In genomic region chr4:53843553-53843952, GRCm38 (mm10) we compare ENCODE assay signal across 13 mouse cellular contexts. TPM values are rescaled to one million over a fixed set of nuclear protein-coding genes. Genes with fewer than 3 reads are reported as not detected.
A peak's percentile ranks its signal among the peaks of the same experiment; 100 is the strongest.
DNase-seq lines count a peak whose midpoint lies in the region; ATAC-seq and TF ChIP-seq lines count a peak whose summit lies in the region.
"Had no signal": no experiment of that assay in that cellular context is flagged by ENCODE, and none has a peak within 500 bp of the region (broad histone marks: within the 10 kb centered on the region; RNA-seq: fewer than 3 reads in every experiment).

No protein-coding gene starts in this region.

- peak; percentile 27 for TF ChIP-seq CTCF in heart, postnatal 0 days (IDR thresholded peaks at IDR 0.05; ENCODE audit: low read depth)

- peak; percentile 13 for DNase-seq in heart, postnatal 0 days (ENCODE audit: low spot score)
- DNase-seq in lung, postnatal 10 days = peak; percentile 8
- DNase-seq in lung, postnatal 25 days (ENCODE audit: low spot score) = no peak
- peak; percentile 38 to 56 for DNase-seq in frontal cortex, postnatal 36 days (ENCODE audit: low spot score in 2 of 2)
- DNase-seq in right cerebral cortex, postnatal 25 days = peak; percentile 28
- DNase-seq: cerebellum, adult 11-12 months; kidney, postnatal 4 days; liver, postnatal 0 days had no signal

- H3K9ac ChIP-seq in heart, postnatal 0 days (replicated peaks; ENCODE audit: low read depth, low read length) = no peak overlapping the region
- H3K9ac ChIP-seq in heart, embryonic 12.5 days = no peak overlapping the region
- H3K9ac ChIP-seq: heart, embryonic 13.5 days; liver, postnatal 0 days had no signal

- H3K36me3 ChIP-seq in heart, postnatal 0 days (replicated peaks; ENCODE audit: control insufficient read depth, insufficient read depth, low read length) = no peaks in the 10 kb centered on the region
- H3K36me3 ChIP-seq in heart, embryonic 12.5 days = no peaks in the 10 kb centered on the region
- H3K36me3 ChIP-seq: heart, embryonic 13.5 days had no signal

- H3K27ac ChIP-seq in heart, postnatal 0 days (ENCODE audit: low read depth) = no peak overlapping the region
- no peak overlapping the region for H3K27ac ChIP-seq in heart, embryonic 12.5 days (ENCODE audit: poor library complexity, severe bottlenecking)
- H3K27ac ChIP-seq: heart, embryonic 13.5 days had no signal

- peaks cover 7% of the 10 kb centered on the region for H3K4me1 ChIP-seq in heart, postnatal 0 days (ENCODE audit: control insufficient read depth, insufficient read depth)
- H3K4me1 ChIP-seq in heart, embryonic 12.5 days (replicated peaks) = peaks cover 12% of the 10 kb centered on the region

- no peaks in the 10 kb centered on the region for H3K9me3 ChIP-seq in heart, postnatal 0 days (replicated peaks; ENCODE audit: control insufficient read depth, low read length)
- no peaks in the 10 kb centered on the region for H3K9me3 ChIP-seq in heart, embryonic 12.5 days (replicated peaks)
- H3K9me3 ChIP-seq: heart, embryonic 13.5 days had no signal

- no peaks in the 10 kb centered on the region for H3K27me3 ChIP-seq in heart, postnatal 0 days (ENCODE audit: control insufficient read depth, insufficient read depth, low read length)
- no peaks in the 10 kb centered on the region for H3K27me3 ChIP-seq in heart, embryonic 12.5 days (replicated peaks)
- H3K27me3 ChIP-seq: CH12.LX; heart, embryonic 13.5 days had no signal

- no peak; the same call in 1 of the 2 replicates for ATAC-seq in heart, postnatal 0 days (ENCODE audit: insufficient read depth, low read depth)
- no peak for ATAC-seq in heart, embryonic 12.5 days (ENCODE audit: insufficient number of reproducible peaks, low FRiP score)
- ATAC-seq in erythroid progenitor cell, adult 5-6 weeks (replicated peaks; ENCODE audit: low FRiP score, poor library complexity, severe bottlenecking) = no peak
- no peak for ATAC-seq in megakaryocyte-erythroid progenitor cell, adult 5-6 weeks (replicated peaks; ENCODE audit: low FRiP score, low TSS enrichment, poor library complexity, severe bottlenecking)
- ATAC-seq: liver, postnatal 0 days had no signal

- TF ChIP-seq EP300 in heart, postnatal 0 days (IDR thresholded peaks at IDR 0.05; ENCODE audit: low read depth) = no peak

- no peak overlapping the region for H3K4me3 ChIP-seq in heart, postnatal 0 days (ENCODE audit: low read depth, low read length)
- H3K4me3 ChIP-seq in heart, embryonic 12.5 days = no peak overlapping the region
- H3K4me3 ChIP-seq: heart, embryonic 13.5 days had no signal

- H3K4me2 ChIP-seq in heart, postnatal 0 days (ENCODE audit: low read depth, low read length) = no peak overlapping the region
- H3K4me2 ChIP-seq in heart, embryonic 12.5 days = no peak overlapping the region
- H3K4me2 ChIP-seq: heart, embryonic 13.5 days had no signal

- WGBS in heart, postnatal 0 days = 54% methylated on average over 8 of the region's 8 CpGs
- 57% methylated on average over 8 of the region's 8 CpGs for WGBS in heart, embryonic 12.5 days

RNA-seq across cellular contexts. Expression of gene Tmem38b, which starts 17.7 kb away (rescaled TPM):
- total RNA-seq in heart, postnatal 0 days (2014; rRNA removed; ENCODE audit: low replicate concordance) = 2.0 and 2.7 TPM in 2 replicates
- 10.3 and 10.4 TPM in 2 replicates for polyA plus RNA-seq in heart, postnatal 0 days (2015; fragmentation: Nextera tagmentation; extraction: Ambion mirVana)
- polyA plus RNA-seq in heart, embryonic 12.5 days (2016; fragmentation: Nextera tagmentation; extraction: Ambion mirVana) = 13.3 and 13.5 TPM in 2 replicates
- total RNA-seq in erythroid progenitor cell, adult 5-6 weeks (2015; ENCODE audit: low replicate concordance) = 4.2 and 9.0 TPM in 2 replicates
- 1.7 and 7.0 TPM in 2 replicates for total RNA-seq in erythroid progenitor cell, adult 5-6 weeks (2017; ENCODE audit: low replicate concordance)
- total RNA-seq in megakaryocyte-erythroid progenitor cell, adult 5-6 weeks (2014; fragmentation: Nextera tagmentation) = 2.3 and 3.4 TPM in 2 replicates
- 2.1 and 2.3 TPM in 2 replicates for total RNA-seq in megakaryocyte-erythroid progenitor cell, adult 5-6 weeks (2017)
